Mouse (Mus musculus) liver, adult 2 months (tissue): Measurements from ENCODE around the gene Bace2. TPM values are rescaled to one million over a fixed set of nuclear protein-coding genes. Genes with fewer than 3 reads are reported as not detected.

Experiments
- DNase-seq: peaks from one replicate; pipeline ENCODE4 v3.0.0-alpha.2; 2011; ENCODE audit warnings: low read depth, low spot score; ENCODE audit errors: extremely low read depth
- H3K27ac ChIP-seq: fragments of 200-500 bp; replicated peaks from 2 replicates; pipeline ENCODE4 v1.5.1; 2012; ENCODE audit warnings: low read depth, mild to moderate bottlenecking, control low read depth, inconsistent platforms, low read length; ENCODE audit not compliant: insufficient read depth
- H3K27me3 ChIP-seq: fragments of 200-500 bp; 2 replicates; pipeline ENCODE4 v1.6.1; 2012; ENCODE audit warnings: mild to moderate bottlenecking, moderate library complexity, low read length, inconsistent platforms; ENCODE audit not compliant: control insufficient read depth, insufficient read depth
- H3K36me3 ChIP-seq: fragments of 200-500 bp; 2 replicates; pipeline ENCODE4 v1.6.1; 2012; ENCODE audit warnings: low read length, inconsistent platforms; ENCODE audit not compliant: control insufficient read depth, insufficient read depth
- H3K4me1 ChIP-seq: fragments of 200-500 bp; 2 replicates; pipeline ENCODE4 v1.6.1; 2011; ENCODE audit warnings: low read length; ENCODE audit not compliant: control insufficient read depth, insufficient read depth
- H3K4me3 ChIP-seq: fragments of 200-500 bp; 2 replicates; pipeline ENCODE4 v1.5.1; 2011; ENCODE audit warnings: low read depth, mild to moderate bottlenecking, control low read depth, low read length, moderate library complexity; ENCODE audit not compliant: insufficient read depth
- H3K79me2 ChIP-seq: fragments of 200-500 bp; 2 replicates; pipeline ENCODE4 v1.6.1; 2012; ENCODE audit warnings: inconsistent platforms, mild to moderate bottlenecking, low read length, moderate library complexity; ENCODE audit not compliant: control insufficient read depth, insufficient read depth
- H3K9ac ChIP-seq: fragments of 200-500 bp; 2 replicates; pipeline ENCODE4 v1.6.1; 2012; ENCODE audit warnings: low read depth, mild to moderate bottlenecking, control low read depth, inconsistent platforms, low read length
- CTCF ChIP-seq: fragments of 200-500 bp; IDR thresholded peaks from 2 replicates; pipeline ENCODE4 v1.5.1; 2011; ENCODE audit warnings: low read depth, low read length, control low read depth
- POLR2A ChIP-seq: fragments of 200-500 bp; IDR thresholded peaks from 2 replicates; pipeline ENCODE4 v1.6.1; 2011; ENCODE audit warnings: low read length, control low read depth; ENCODE audit not compliant: insufficient read depth; ENCODE audit errors: extremely low read depth
- WGBS: fragments of 180-500 bp; shearing (Covaris S2); methylation state at CpG from one replicate; pipeline ENCODE4 v1.1.7; 2018; 5-methylcytosine and 5-hydroxymethylcytosine counted together
- polyA plus RNA-seq: library from polyadenylated mRNA; depleted of rRNA; stranded (reverse); fragments of >200 nt; gene quantifications from 2 replicates; pipeline ENCODE4 v1.2.3, GENCODE M21; 2012; rRNA removed
- total RNA-seq: library from RNA; depleted of rRNA; stranded (reverse); fragments of >200 nt; gene quantifications from 2 replicates; pipeline ENCODE4 v1.2.3, GENCODE M21; 2014; rRNA removed

Bace2 gene
- total RNA-seq (2.4 and 3.4 TPM in 2 replicates), polyA plus RNA-seq (1.1 and 1.8 TPM in 2 replicates)

GRCm38 (mm10) chr16:97356499-97357187 is at the start of gene Bace2:
Bace2 (plus strand) TSS chr16:97356742.
- no peaks in the 10 kb centered on the region for H3K27me3 ChIP-seq
- peak within 1 kb of the TSS; percentile 66 for H3K27ac ChIP-seq
- no peaks in the 10 kb centered on the region for H3K36me3 ChIP-seq
- DNase-seq = peak; percentile 22
- H3K4me3 ChIP-seq = peak within 1 kb of the TSS; percentile 67
- H3K4me1 ChIP-seq = peaks cover 8% of the 10 kb centered on the region
- peak within 1 kb of the TSS; percentile 69 for H3K9ac ChIP-seq
- peak; percentile 52; the same call in 1 of the 2 replicates for TF ChIP-seq POLR2A
- TF ChIP-seq CTCF = peak; percentile 67
- WGBS = under 1% methylated on average over 58 of the region's 58 CpGs
- no peaks in the 10 kb centered on the region for H3K79me2 ChIP-seq

- no peak overlapping the region for H3K27ac ChIP-seq
- H3K9ac ChIP-seq = no peak overlapping the region
- H3K79me2 ChIP-seq = no peaks in the 10 kb centered on the region
- no peak overlapping the region for H3K4me3 ChIP-seq
- DNase-seq = no peak
- 86% methylated on average over 4 of the region's 4 CpGs for WGBS
- TF ChIP-seq POLR2A (no peak), CTCF (no peak)
- no peaks in the 10 kb centered on the region for H3K4me1 ChIP-seq
- no peaks in the 10 kb centered on the region for H3K36me3 ChIP-seq
- peaks cover 3% of the 10 kb centered on the region; the same call in 1 of the 2 replicates for H3K27me3 ChIP-seq
Observed at GRCm38 (mm10) chr16:97307594-97307993, 48.9 kb upstream of the Bace2 start.

- WGBS = 72% methylated on average over 4 of the region's 4 CpGs
- TF ChIP-seq CTCF (no peak), POLR2A (no peak)
- Histone ChIP-seq H3K36me3 (no peaks in the 10 kb centered on the region), H3K27me3 (no peaks in the 10 kb centered on the region), H3K4me3 (no peak overlapping the region), H3K79me2 (no peaks in the 10 kb centered on the region), H3K4me1 (no peaks in the 10 kb centered on the region), H3K9ac (no peak overlapping the region), H3K27ac (no peak overlapping the region)
- DNase-seq = no peak
Observed at GRCm38 (mm10) chr16:97309796-97310569, 46.6 kb upstream of the Bace2 start.

GRCm38 (mm10) chr16:97310570-97310846 is 46.0 kb upstream of the Bace2 start:
- H3K4me3 ChIP-seq = no peak overlapping the region
- no peak overlapping the region for H3K27ac ChIP-seq
- no peaks in the 10 kb centered on the region for H3K27me3 ChIP-seq
- TF ChIP-seq POLR2A (no peak), CTCF (no peak)
- H3K36me3 ChIP-seq = no peaks in the 10 kb centered on the region
- H3K4me1 ChIP-seq = no peaks in the 10 kb centered on the region
- no peaks in the 10 kb centered on the region for H3K79me2 ChIP-seq
- DNase-seq = peak; percentile 6
- WGBS = 72% methylated on average over 1 of the region's 1 CpGs
- no peak overlapping the region for H3K9ac ChIP-seq

- WGBS = 38% methylated on average over 10 of the region's 10 CpGs
- no peaks in the 10 kb centered on the region for H3K79me2 ChIP-seq
- TF ChIP-seq POLR2A (no peak), CTCF (peak; percentile 73)
- no peak overlapping the region for H3K9ac ChIP-seq
- DNase-seq = peak; percentile 43
- H3K4me3 ChIP-seq = no peak overlapping the region
- no peak overlapping the region for H3K27ac ChIP-seq
- no peaks in the 10 kb centered on the region for H3K36me3 ChIP-seq
- H3K27me3 ChIP-seq = no peaks in the 10 kb centered on the region
- no peaks in the 10 kb centered on the region for H3K4me1 ChIP-seq
Observed at GRCm38 (mm10) chr16:97312960-97313686, 43.4 kb upstream of the Bace2 start.
